Mouse (Mus musculus) stomach, embryonic 15.5 days (tissue): Measurements from ENCODE around the gene Pank2. TPM values are rescaled to one million over a fixed set of nuclear protein-coding genes. Genes with fewer than 3 reads are reported as not detected.
"Not testable (repeated sequence)": the region's sequence is repeated elsewhere in the genome, so short reads cannot be mapped to it uniquely, and the experiment has no call there.

Experiments used
- ATAC-seq: fragments of 200-750 bp; cut with Nextera tagmentation; 2 replicates; pipeline ENCODE4 v1.8.0; 2017; ENCODE audit warnings: low read depth, moderate number of reproducible peaks, moderate TSS enrichment; ENCODE audit not compliant: insufficient read depth, low FRiP score
- H3K27ac ChIP-seq: fragments of 300-500 bp; sonication (generic); 2 replicates; pipeline ENCODE4 v1.5.1; 2015; ENCODE audit warnings: mild to moderate bottlenecking, inconsistent platforms
- H3K27me3 ChIP-seq: fragments of 300-500 bp; sonication (generic); replicated peaks from 2 replicates; pipeline ENCODE4 v1.6.1; 2015; ENCODE audit warnings: inconsistent platforms
- H3K36me3 ChIP-seq: fragments of 300-500 bp; sonication (generic); 2 replicates; pipeline ENCODE4 v1.6.1; 2015; ENCODE audit warnings: inconsistent platforms
- H3K4me1 ChIP-seq: fragments of 300-500 bp; sonication (generic); 2 replicates; pipeline ENCODE4 v1.6.1; 2015; ENCODE audit warnings: inconsistent platforms
- H3K4me2 ChIP-seq: fragments of 300-500 bp; sonication (generic); 2 replicates; pipeline ENCODE4 v1.6.1; 2015; ENCODE audit warnings: mild to moderate bottlenecking, inconsistent platforms
- H3K4me3 ChIP-seq: fragments of 300-500 bp; sonication (generic); replicated peaks from 2 replicates; pipeline ENCODE4 v1.5.1; 2015; ENCODE audit warnings: inconsistent platforms
- H3K9ac ChIP-seq: fragments of 300-500 bp; sonication (generic); 2 replicates; pipeline ENCODE4 v1.6.1; 2015; ENCODE audit warnings: inconsistent platforms
- H3K9me3 ChIP-seq: fragments of 300-500 bp; sonication (generic); 2 replicates; pipeline ENCODE4 v1.6.1; 2016; ENCODE audit warnings: inconsistent platforms
- WGBS: fragments of 180-500 bp; shearing (Covaris S2); methylation state at CpG from one replicate; pipeline ENCODE4 v1.1.7; 2015; 5-methylcytosine and 5-hydroxymethylcytosine counted together
- polyA plus RNA-seq: library from polyadenylated mRNA; unstranded; fragments of >200 nt; fragmentation: Nextera tagmentation; extraction: Ambion mirVana; gene quantifications from 2 replicates; pipeline ENCODE4 v1.2.1, GENCODE M21; 2015

Pank2 gene
- 35.6 and 39.5 TPM in 2 replicates for polyA plus RNA-seq

DNA sequence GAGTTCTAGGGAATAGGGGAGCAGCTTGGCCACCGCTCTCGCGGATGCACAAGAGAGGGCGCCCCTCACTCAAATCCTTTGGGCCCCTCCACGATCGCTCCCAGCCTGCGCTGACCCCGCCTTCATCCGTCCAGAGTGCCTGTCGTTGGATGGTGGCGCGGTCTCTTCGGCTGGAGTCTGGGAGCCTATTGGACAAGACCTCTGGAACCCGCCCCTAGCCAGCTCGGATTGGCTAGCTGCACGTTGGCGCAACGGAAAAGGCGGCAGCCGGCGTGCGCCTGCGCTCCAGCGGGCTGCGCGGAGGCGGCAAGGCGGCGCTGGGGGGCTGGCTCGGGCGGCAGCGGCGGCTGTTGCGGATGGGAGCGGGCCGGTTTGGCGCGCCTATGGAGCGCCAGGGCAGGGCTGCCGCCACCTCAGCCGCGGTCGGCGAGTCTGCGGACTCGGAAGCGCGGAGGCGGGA is at the start of gene Pank2:
TSS of gene Pank2 (plus strand) at position 283 of the 460 bp plus-strand sequence.
- H3K9me3 ChIP-seq = no peaks in the 10 kb centered on the region
- WGBS = 0% methylated on average over 43 of the region's 49 CpGs
- H3K4me1 ChIP-seq = peaks cover 24% of the 10 kb centered on the region
- H3K27ac ChIP-seq = peak within 1 kb of the TSS; percentile 100
- peak within 1 kb of the TSS; percentile 85 for H3K4me3 ChIP-seq
- H3K9ac ChIP-seq = peak within 1 kb of the TSS; percentile 96
- H3K4me2 ChIP-seq = peak within 1 kb of the TSS; percentile 66
- no peaks in the 10 kb centered on the region for H3K27me3 ChIP-seq
- peak; percentile 98 for ATAC-seq
- no peaks in the 10 kb centered on the region for H3K36me3 ChIP-seq

DNA sequence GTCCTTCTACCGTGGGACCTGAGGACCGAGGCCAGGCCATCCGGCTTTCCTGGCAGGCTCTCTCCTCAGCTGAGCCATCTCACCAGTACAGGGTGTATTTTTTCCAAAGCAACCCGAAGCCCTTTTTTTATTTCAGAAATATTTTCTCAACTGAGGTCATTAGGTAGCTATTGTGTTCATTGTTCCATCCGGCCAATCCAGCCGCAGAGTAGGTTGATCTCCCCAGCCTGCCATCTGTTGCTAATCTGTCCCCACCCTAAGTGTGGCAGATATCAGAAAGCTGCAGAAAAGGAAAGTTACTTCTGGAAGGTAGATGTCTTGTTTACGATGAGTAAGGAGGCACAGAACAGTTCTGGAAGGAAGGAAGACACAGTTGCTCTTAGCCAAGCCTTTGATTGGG is 48.5 kb upstream of the Pank2 start:
- no peak overlapping the region for H3K4me3 ChIP-seq
- H3K27me3 ChIP-seq = no peaks in the 10 kb centered on the region
- no peak overlapping the region for H3K27ac ChIP-seq
- H3K9ac ChIP-seq = no peak overlapping the region
- no peaks in the 10 kb centered on the region for H3K9me3 ChIP-seq
- no peak overlapping the region for H3K4me2 ChIP-seq
- peaks cover 20% of the 10 kb centered on the region for H3K4me1 ChIP-seq
- 82% methylated on average over 7 of the region's 7 CpGs for WGBS
- no peaks in the 10 kb centered on the region for H3K36me3 ChIP-seq
- ATAC-seq = 0 out of 2 replicates have a peak, but pooled peaks have one; percentile 12

DNA sequence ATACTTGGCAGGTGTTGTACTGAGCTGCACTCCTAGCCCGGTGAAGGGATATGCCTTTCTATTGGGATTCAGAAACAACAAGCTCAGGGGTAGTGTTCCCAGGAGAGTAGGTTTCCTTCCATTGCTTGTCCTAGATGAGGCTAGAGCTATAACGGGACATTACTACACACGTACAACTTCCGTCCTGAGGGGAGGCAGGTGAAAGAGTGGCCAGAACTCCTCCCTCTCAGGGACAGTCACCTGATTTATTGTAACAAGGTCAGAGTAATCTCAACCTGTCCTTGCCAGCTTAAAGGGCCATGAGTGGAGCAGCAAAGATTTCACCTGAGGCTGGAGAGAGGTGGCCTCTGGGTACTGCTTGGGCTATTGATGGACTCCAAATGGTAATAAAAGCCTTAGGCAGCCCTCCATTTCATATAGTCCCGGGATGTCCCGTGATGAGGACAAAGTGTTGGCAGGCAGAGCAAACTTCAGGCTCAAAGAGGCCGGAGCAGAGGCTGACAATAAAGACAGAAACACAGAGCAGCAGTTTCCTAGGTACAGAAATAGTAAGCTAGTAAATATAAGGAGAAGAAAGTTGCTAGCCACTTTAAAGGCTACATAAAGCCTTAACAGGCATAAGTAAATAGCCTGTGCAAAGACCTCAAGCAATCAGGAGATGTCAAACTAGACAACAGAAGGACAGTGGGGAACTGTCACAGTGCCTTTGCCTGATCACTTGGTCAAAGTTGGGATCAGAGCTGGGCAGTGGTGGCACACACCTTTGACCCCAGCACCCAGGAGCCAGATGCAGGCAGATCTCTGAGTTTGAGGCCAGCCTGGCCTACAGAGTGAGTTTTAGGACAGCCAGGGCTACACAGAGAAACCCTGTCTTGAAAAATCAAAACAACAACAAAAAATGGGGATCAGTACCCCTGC is 46.1 kb upstream of the Pank2 start:
- WGBS = 69% methylated on average over 7 of the region's 7 CpGs
- H3K27ac ChIP-seq = no peak overlapping the region
- no peak overlapping the region for H3K4me2 ChIP-seq
- H3K36me3 ChIP-seq = no peaks in the 10 kb centered on the region
- H3K4me1 ChIP-seq = peaks cover 8% of the 10 kb centered on the region; the same call in 1 of the 2 replicates
- no peaks in the 10 kb centered on the region for H3K9me3 ChIP-seq
- no peaks in the 10 kb centered on the region for H3K27me3 ChIP-seq
- no peak overlapping the region for H3K9ac ChIP-seq
- no peak for ATAC-seq
- no peak overlapping the region for H3K4me3 ChIP-seq

DNA sequence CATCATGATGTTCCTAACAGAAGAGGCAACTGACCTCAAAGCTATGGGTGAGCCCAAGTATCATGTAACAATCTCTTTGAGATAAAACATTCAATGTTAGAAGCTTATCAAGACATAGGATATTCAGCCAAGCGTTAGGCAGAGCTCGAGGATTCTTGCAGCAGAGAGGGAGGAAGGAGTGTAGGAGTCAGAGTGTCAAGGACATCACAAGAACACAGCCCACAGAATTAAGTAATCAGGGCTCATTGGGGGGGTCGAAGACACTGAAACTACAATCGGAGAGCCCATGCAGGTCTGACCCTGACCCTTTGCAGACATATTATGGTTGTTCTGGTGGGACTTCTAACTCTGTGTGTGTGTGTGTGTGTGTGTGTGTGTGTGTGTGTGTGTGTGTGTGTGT is 42.3 kb upstream of the Pank2 start:
- Histone ChIP-seq H3K36me3 (no peaks in the 10 kb centered on the region), H3K4me1 (no peaks in the 10 kb centered on the region; the same call in 1 of the 2 replicates), H3K27ac (no peak overlapping the region), H3K4me3 (no peak overlapping the region), H3K9ac (no peak overlapping the region), H3K27me3 (no peaks in the 10 kb centered on the region), H3K4me2 (no peak overlapping the region), H3K9me3 (no peaks in the 10 kb centered on the region)
- ATAC-seq = no peak
- WGBS = 64% methylated on average over 4 of the region's 4 CpGs

DNA sequence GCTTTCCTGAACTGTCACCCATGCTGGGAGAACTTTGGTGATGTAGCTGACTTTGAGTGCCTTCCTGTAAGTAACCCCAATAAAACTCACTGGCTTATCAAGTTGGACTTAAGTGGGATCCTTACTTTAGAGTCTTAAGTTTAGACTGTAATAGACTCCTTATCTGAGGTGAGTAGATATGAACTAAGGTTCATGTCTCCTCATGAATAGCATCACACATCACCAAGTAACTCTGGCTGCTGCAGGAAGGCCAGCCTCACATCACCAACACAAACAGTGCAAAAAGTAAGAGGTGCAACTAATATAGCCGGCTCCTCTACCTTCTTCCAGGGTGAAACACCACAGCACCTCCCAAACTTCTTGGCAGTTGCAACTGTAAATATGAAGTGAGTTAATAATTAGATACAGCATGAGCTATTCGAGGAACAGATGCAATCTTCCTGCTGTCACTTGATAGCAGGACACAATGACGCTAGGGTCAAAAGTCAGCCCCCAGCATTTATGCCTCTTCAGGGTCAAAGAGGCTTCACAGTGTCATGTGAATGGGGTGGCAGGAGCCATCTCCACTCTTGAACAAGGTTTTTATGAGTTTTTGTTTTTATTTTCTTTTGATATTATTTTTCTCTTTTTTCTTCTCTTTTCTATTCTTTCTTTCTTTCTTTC is 40.3 kb upstream of the Pank2 start:
- Histone ChIP-seq H3K36me3 (no peaks in the 10 kb centered on the region), H3K4me2 (no peak overlapping the region), H3K9ac (no peak overlapping the region), H3K4me3 (no peak overlapping the region), H3K27me3 (no peaks in the 10 kb centered on the region), H3K27ac (no peak overlapping the region), H3K4me1 (no peaks in the 10 kb centered on the region; the same call in 1 of the 2 replicates), H3K9me3 (no peaks in the 10 kb centered on the region)
- no peak for ATAC-seq
- WGBS = 67% methylated on average over 3 of the region's 3 CpGs

DNA sequence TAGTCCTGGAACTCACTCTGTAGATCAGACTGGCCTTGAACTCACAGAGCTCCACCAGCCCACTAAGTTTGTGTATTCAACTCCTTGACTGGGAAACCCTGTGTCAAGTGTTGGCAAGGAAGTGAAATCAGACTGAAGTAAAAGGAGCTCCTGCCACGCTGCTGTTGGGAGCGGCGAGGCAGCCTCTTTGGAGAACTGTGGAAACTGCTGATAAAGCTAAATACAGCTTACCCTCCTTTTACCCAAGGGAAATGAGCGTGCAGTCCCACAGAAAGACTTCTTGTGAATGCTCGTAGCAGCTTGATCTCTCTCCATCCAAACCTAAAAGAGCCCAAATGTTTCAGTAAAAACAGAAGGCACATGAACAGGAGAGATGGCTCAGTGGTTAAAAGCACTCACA is 39.7 kb upstream of the Pank2 start:
- Histone ChIP-seq H3K27me3 (no peaks in the 10 kb centered on the region), H3K9me3 (no peaks in the 10 kb centered on the region), H3K4me2 (no peak overlapping the region), H3K36me3 (no peaks in the 10 kb centered on the region), H3K27ac (no peak overlapping the region), H3K4me1 (no peaks in the 10 kb centered on the region; the same call in 1 of the 2 replicates), H3K9ac (no peak overlapping the region), H3K4me3 (no peak overlapping the region)
- 44% methylated on average over 5 of the region's 5 CpGs for WGBS
- peak; percentile 32; the same call in 1 of the 2 replicates for ATAC-seq

DNA sequence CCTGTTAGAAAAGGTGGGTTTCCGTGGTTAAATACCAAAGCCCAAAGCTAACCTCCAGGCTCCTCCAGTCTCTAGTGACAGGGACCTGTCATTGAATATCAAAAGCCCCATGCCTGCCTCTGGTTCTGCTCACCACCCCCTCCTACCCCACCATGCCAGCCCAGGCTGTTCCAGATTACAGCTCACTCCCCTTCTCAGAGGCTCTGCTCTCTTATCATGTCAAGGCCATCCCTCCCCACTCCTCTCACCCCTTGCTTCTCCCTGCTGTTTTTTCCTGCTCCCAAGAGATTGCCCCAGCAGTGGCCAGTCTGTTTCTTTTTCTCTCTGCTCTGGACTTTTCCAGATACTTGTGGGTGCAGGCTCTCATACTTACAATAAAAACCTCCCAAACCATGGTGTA is 38.7 kb upstream of the Pank2 start:
- no peaks in the 10 kb centered on the region; the same call in 1 of the 2 replicates for H3K4me1 ChIP-seq
- no peak overlapping the region for H3K9ac ChIP-seq
- no peak overlapping the region for H3K4me2 ChIP-seq
- no peak overlapping the region for H3K4me3 ChIP-seq
- ATAC-seq = peak; percentile 94; the same call in 1 of the 2 replicates
- no peaks in the 10 kb centered on the region for H3K27me3 ChIP-seq
- H3K36me3 ChIP-seq = no peaks in the 10 kb centered on the region
- H3K27ac ChIP-seq = no peak overlapping the region
- H3K9me3 ChIP-seq = no peaks in the 10 kb centered on the region
- WGBS = 59% methylated on average over 1 of the region's 1 CpGs

DNA sequence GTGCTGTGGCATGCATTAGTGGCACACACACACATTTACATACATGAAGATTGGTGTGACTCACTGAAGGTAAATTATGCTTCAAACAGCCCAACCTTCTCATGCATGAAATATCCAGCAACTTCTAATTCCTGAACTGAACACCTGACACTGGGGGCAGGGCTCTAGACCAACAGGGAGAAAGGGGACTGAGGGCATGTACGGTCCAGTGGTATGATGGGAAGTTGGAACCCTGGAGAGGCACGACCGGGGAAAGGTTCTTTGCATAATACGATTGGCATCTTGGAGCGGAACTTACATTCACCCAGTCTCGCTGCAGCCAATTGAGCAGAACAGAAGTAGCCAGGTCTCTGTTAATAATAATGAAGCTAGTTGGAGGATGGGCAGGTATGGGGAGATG is 37.1 kb upstream of the Pank2 start:
- Histone ChIP-seq H3K4me3 (no peak overlapping the region), H3K4me1 (no peaks in the 10 kb centered on the region; the same call in 1 of the 2 replicates), H3K4me2 (no peak overlapping the region), H3K9me3 (no peaks in the 10 kb centered on the region), H3K9ac (no peak overlapping the region), H3K27me3 (no peaks in the 10 kb centered on the region), H3K27ac (no peak overlapping the region), H3K36me3 (no peaks in the 10 kb centered on the region)
- ATAC-seq = no peak
- 89% methylated on average over 6 of the region's 6 CpGs for WGBS

DNA sequence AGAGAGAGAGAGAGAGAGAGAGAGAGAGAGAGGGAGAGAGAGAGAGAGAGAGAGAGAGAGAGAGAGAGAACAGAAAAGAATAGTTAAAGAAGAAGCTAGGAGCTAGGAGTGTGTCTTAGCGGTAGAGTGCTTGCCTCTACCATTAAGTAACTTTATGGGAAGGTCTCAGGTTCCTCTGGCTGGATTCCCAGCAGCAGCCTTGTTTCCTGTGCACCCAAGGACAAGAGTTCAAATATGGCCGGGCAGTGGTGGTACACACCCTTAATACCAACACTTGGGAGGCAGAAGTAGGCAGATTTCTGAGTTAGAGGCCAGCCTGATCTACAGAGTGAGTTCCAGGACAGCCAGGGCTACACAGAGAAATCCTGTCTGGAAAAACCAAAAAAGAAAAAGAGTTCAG is 35.6 kb upstream of the Pank2 start:
- ATAC-seq, H3K27me3 ChIP-seq, H3K4me3 ChIP-seq, H3K4me1 ChIP-seq, H3K4me2 ChIP-seq, H3K27ac ChIP-seq, H3K9me3 ChIP-seq, H3K36me3 ChIP-seq, H3K9ac ChIP-seq: not testable (repeated sequence)
- WGBS = 60% methylated on average over 2 of the region's 2 CpGs

DNA sequence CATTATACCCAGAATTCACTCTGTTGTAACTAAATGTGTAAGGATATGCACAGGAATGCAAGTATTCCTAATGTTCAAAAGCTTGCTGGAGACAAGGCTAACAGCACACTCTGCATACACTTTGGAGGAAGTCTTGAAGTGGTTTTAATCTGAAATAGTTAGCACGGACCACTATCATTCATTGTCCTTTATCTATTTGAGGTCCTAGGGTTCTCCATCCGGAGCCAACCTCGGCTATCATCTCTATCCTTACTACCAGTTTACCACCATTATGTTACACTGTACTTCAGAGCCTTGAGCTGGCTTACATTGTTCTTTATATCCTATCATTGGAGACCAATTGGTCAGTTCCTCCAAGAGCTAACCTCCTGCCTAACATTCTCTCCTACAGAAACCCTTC is 35.1 kb upstream of the Pank2 start:
- ATAC-seq = no peak
- Histone ChIP-seq H3K4me3 (no peak overlapping the region), H3K27me3 (no peaks in the 10 kb centered on the region), H3K9ac (no peak overlapping the region), H3K9me3 (no peaks in the 10 kb centered on the region), H3K4me2 (no peak overlapping the region), H3K27ac (no peak overlapping the region), H3K36me3 (no peaks in the 10 kb centered on the region), H3K4me1 (no peaks in the 10 kb centered on the region)
- 87% methylated on average over 3 of the region's 3 CpGs for WGBS

DNA sequence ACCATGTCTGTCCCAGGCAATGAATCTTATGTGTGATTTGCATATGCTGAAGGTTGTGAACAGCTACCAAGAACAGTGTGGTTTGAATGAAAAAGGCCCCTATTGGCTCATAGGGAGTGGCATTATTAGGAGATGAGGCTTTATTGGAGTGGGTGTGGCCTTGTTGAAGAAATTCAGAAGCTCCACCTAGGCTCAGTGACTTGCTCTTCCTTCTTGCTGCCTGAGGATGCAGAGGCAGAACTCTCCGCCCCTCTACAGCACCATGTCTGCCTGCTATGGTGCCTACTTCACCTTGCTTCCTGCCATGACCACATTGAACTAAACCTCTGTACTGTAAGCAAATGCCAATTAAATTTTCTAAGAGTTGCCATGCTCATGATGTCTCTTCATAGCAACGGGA is 29.7 kb upstream of the Pank2 start:
- Histone ChIP-seq H3K27me3 (no peaks in the 10 kb centered on the region), H3K4me2 (no peak overlapping the region), H3K9ac (no peak overlapping the region), H3K4me3 (no peak overlapping the region), H3K9me3 (no peaks in the 10 kb centered on the region), H3K4me1 (peaks cover 16% of the 10 kb centered on the region), H3K36me3 (no peaks in the 10 kb centered on the region), H3K27ac (no peak overlapping the region)
- 81% methylated on average over 2 of the region's 2 CpGs for WGBS
- ATAC-seq = peak; percentile 33; the same call in 1 of the 2 replicates
